Mouse (Mus musculus) heart, embryonic 10.5 days (tissue): Measurements from ENCODE around the gene Vopp1. TPM values are rescaled to one million over a fixed set of nuclear protein-coding genes. Genes with fewer than 3 reads are reported as not detected.
"Not testable (repeated sequence)": the region's sequence is repeated elsewhere in the genome, so short reads cannot be mapped to it uniquely, and the experiment has no call there.

ENCODE experiments used
- DNase-seq: peaks from one replicate; pipeline ENCODE4 v3.0.0-alpha.2; 2017; ENCODE audit warnings: low spot score
- H3K27ac ChIP-seq: fragments of 300-500 bp; sonication (generic); 2 replicates; pipeline ENCODE4 v1.5.1; 2016; ENCODE audit warnings: mild to moderate bottlenecking
- H3K27me3 ChIP-seq: fragments of 300-500 bp; sonication (generic); 2 replicates; pipeline ENCODE4 v1.6.1; 2016; ENCODE audit warnings: mild to moderate bottlenecking; ENCODE audit not compliant: poor library complexity, insufficient read depth, severe bottlenecking
- H3K36me3 ChIP-seq: fragments of 300-500 bp; sonication (generic); 2 replicates; pipeline ENCODE4 v1.6.1; 2016; ENCODE audit warnings: mild to moderate bottlenecking, moderate library complexity
- H3K4me1 ChIP-seq: fragments of 300-500 bp; sonication (generic); 2 replicates; pipeline ENCODE4 v1.6.1; 2016; ENCODE audit warnings: mild to moderate bottlenecking
- H3K4me3 ChIP-seq: fragments of 300-500 bp; sonication (generic); 2 replicates; pipeline ENCODE4 v1.5.1; 2016; ENCODE audit warnings: mild to moderate bottlenecking, moderate library complexity
- H3K9me3 ChIP-seq: fragments of 300-500 bp; sonication (generic); 2 replicates; pipeline ENCODE4 v1.6.1; 2016; ENCODE audit warnings: mild to moderate bottlenecking, moderate library complexity
- WGBS: fragments of 180-500 bp; shearing (Covaris S2); methylation state at CpG from one replicate; pipeline ENCODE4 v1.1.7; 2016; 5-methylcytosine and 5-hydroxymethylcytosine counted together
- polyA plus RNA-seq: library from polyadenylated mRNA; unstranded; fragments of >200 nt; fragmentation: Nextera tagmentation; extraction: Ambion mirVana; gene quantifications from 2 replicates; pipeline ENCODE4 v1.2.1, GENCODE M21; 2016

Vopp1 gene
- polyA plus RNA-seq = 37.0 and 39.1 TPM in 2 replicates

DNA sequence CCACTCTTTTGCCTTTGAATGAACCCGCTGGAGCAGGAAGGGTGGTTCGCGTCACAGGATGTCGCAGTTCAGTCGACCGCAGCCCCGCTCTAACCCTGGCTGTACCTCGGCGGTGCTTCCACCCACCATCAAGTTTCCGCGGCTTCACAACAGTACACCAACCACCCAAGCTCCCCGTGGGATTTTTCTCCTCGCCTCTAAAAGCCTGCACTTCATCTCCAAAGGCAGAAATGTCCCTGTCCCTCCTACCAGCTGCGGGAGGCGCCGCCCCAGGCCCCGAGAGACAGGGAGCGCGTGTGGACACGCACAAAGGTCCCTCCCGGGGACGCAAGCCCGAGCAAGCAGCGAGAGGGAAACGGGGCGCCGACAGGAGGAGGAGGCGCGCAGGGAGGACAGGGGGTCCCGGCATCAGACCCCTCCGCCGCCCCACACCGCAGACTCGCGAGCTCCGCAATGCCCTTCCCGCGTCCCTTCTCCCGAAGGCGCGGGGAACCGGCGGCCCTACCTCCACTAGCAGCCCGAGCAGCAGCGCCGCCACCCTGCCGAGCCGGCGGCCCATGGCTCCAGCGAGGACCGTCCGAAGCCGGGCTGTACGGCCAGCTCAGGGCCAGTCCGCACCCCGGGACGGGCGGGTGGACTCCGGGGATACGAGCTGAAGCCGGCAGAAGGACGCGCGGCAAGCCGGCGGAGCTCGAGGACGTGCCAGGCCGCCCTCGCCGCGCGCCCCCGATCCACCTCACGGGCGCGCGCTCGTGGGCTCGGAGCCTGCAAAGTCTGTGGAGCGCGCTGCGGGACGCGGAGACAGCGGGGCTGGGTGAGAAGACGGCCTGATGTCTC lies at the start of gene Vopp1:
Gene Vopp1, minus strand, starts transcription at position 738 of the 837 bp plus-strand sequence.
- H3K9me3 ChIP-seq = no peaks in the 10 kb centered on the region
- H3K4me1 ChIP-seq = no peaks in the 10 kb centered on the region
- peak within 1 kb of the TSS; percentile 99 for H3K27ac ChIP-seq
- H3K27me3 ChIP-seq = no peaks in the 10 kb centered on the region
- WGBS = under 1% methylated on average over 85 of the region's 87 CpGs
- peak; percentile 81 for DNase-seq
- peak within 1 kb of the TSS; percentile 98 for H3K4me3 ChIP-seq
- no peaks in the 10 kb centered on the region for H3K36me3 ChIP-seq

- no peaks in the 10 kb centered on the region for H3K27me3 ChIP-seq
- no peak overlapping the region for H3K4me3 ChIP-seq
- no peak overlapping the region; the same call in 1 of the 2 replicates for H3K27ac ChIP-seq
- H3K36me3 ChIP-seq = no peaks in the 10 kb centered on the region
- no peaks in the 10 kb centered on the region for H3K9me3 ChIP-seq
- no peaks in the 10 kb centered on the region for H3K4me1 ChIP-seq
- 51% methylated on average over 6 of the region's 6 CpGs for WGBS
- no peak for DNase-seq
Measured at GRCm38 (mm10) chr6:57859043-57860042, 34.4 kb upstream of the Vopp1 start.

DNA sequence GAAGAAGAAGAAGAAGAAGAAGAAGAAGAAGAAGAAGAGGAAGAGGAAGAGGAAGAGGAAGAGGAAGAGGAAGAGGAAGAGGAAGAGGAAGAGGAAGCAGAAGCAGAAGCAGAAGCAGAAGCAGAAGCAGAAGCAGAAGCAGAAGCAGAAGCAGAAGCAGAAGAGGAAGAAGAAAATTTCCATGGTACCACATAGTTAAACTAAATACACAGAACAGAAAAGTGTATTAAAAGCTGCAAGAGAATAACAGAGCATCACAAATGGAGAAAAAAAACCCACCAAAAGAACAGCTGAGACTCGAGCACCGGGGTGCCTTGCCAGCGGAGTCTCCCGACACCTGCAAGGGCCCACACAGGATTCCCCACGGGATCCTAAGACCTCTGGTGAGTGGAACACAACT lies 26.2 kb upstream of the Vopp1 start:
- H3K27ac ChIP-seq, H3K4me3 ChIP-seq, H3K4me1 ChIP-seq, DNase-seq, H3K27me3 ChIP-seq, H3K9me3 ChIP-seq, H3K36me3 ChIP-seq: not testable (repeated sequence)
- 85% methylated on average over 5 of the region's 5 CpGs for WGBS

DNA sequence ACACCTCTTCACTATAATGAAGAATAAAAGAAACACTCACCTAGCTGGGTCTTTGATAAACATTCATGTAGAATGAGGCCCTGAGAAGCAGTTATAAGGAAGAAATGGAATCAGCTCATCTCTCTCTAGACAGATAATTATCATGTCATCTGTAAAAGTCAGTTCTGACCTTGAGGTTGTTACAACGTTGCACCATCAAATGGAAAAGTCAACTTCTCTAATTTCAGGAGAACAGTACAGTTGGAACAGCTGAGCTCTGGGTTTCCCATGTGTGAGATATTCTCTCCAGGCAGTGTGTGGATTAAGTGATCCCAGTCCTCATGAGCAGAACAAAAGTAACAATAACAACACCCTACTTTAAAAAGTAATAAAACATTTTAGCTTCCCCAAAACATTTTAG lies 25.3 kb upstream of the Vopp1 start, which contains the start of gene Vmn1r21:
Gene Vmn1r21, minus strand, starts transcription at position 58 of the 400 bp plus-strand sequence.
- Histone ChIP-seq H3K27me3 (no peaks in the 10 kb centered on the region), H3K4me1 (no peaks in the 10 kb centered on the region), H3K9me3 (no peaks in the 10 kb centered on the region), H3K27ac (no peak within 1 kb of the TSS), H3K36me3 (no peaks in the 10 kb centered on the region), H3K4me3 (no peak within 1 kb of the TSS)
- 76% methylated on average over 1 of the region's 1 CpGs for WGBS
- no peak for DNase-seq

- no peaks in the 10 kb centered on the region for H3K27me3 ChIP-seq
- no peaks in the 10 kb centered on the region for H3K36me3 ChIP-seq
- H3K27ac ChIP-seq = no peak overlapping the region
- no peaks in the 10 kb centered on the region for H3K4me1 ChIP-seq
- H3K4me3 ChIP-seq = no peak overlapping the region
- 73% methylated on average over 2 of the region's 2 CpGs for WGBS
- H3K9me3 ChIP-seq = no peaks in the 10 kb centered on the region
- DNase-seq = no peak
Measured at GRCm38 (mm10) chr6:57839693-57840408, 14.9 kb upstream of the Vopp1 start.

GRCm38 (mm10) chr6:57825259-57825715 lies 328 bp upstream of the Vopp1 start:
- Histone ChIP-seq H3K27me3 (no peaks in the 10 kb centered on the region), H3K4me3 (peak overlapping the region; percentile 98), H3K4me1 (no peaks in the 10 kb centered on the region), H3K36me3 (no peaks in the 10 kb centered on the region), H3K9me3 (no peaks in the 10 kb centered on the region), H3K27ac (peak overlapping the region; percentile 99)
- DNase-seq = no peak
- WGBS = 3% methylated on average over 5 of the region's 5 CpGs

DNA sequence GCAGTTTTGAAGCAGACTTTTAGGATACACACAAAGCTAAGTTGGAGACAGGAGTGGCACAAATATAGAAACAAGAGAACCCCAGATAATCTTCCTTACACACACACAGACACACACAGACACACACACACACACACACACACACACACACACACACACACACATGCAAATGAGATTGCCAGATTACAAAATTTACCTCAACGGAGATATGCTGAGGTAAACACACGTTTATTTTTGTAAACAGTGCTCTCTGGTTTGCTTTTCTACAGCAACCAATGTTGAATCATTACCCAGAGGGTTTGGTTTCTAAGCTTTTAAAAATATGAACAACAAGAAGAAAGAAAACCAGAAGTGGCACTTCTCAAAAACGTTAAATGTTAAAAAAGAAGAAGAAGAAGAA lies 1.5 kb downstream of the Vopp1 start:
- no peaks in the 10 kb centered on the region for H3K9me3 ChIP-seq
- H3K4me1 ChIP-seq = no peaks in the 10 kb centered on the region
- peak overlapping the region; percentile 38; the same call in 1 of the 2 replicates for H3K27ac ChIP-seq
- peak overlapping the region; percentile 98 for H3K4me3 ChIP-seq
- 39% methylated on average over 3 of the region's 3 CpGs for WGBS
- no peak for DNase-seq
- no peaks in the 10 kb centered on the region for H3K27me3 ChIP-seq
- H3K36me3 ChIP-seq = no peaks in the 10 kb centered on the region

DNA sequence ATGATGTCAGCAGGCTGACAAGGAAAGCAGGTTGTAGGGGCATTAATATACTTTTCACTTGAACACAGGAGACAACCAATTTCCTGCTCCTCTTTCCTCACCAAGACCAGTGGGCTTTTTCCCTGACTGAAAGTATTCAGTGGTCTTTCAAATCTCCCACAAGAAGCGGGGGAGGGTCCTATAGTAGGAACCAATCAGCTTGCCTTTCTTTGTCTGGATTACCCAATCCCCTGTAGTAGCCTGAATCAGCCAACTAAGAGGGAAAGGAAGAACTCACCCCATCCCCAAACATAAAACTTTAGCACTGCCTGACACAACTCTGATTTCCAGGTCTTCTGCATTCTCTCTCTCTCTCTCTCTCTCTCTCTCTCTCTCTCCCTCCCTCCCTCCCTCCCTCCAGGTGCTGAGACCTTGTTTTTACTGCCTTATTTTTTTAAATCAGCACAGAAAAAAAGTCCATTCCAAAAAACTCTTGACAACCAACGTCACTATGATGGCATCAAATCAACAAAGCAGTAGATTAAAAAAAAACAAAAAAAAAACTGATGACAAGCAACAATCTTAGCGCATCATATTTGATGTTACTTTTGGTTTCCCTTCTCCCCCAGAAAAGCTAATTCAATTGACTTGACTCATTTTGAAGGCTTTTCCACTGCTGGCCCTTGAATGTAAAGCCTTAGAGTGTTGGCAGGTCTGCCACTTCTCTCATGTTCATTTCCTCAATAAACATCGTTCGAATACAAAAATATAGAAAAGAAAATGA lies 2.1 kb downstream of the Vopp1 start:
- DNase-seq = no peak
- no peaks in the 10 kb centered on the region for H3K36me3 ChIP-seq
- H3K4me1 ChIP-seq = no peaks in the 10 kb centered on the region
- no peak overlapping the region; the same call in 1 of the 2 replicates for H3K4me3 ChIP-seq
- 76% methylated on average over 5 of the region's 5 CpGs for WGBS
- H3K27me3 ChIP-seq = no peaks in the 10 kb centered on the region
- H3K27ac ChIP-seq = peak overlapping the region; percentile 42
- no peaks in the 10 kb centered on the region for H3K9me3 ChIP-seq

- Histone ChIP-seq H3K9me3 (no peaks in the 10 kb centered on the region), H3K4me1 (no peaks in the 10 kb centered on the region), H3K4me3 (no peak overlapping the region), H3K36me3 (no peaks in the 10 kb centered on the region), H3K27ac (no peak overlapping the region), H3K27me3 (no peaks in the 10 kb centered on the region)
- no peak for DNase-seq
- WGBS = 85% methylated on average over 2 of the region's 2 CpGs
Measured at GRCm38 (mm10) chr6:57814436-57814940, 10.5 kb downstream of the Vopp1 start.

GRCm38 (mm10) chr6:57811748-57812730 lies 12.9 kb downstream of the Vopp1 start:
- H3K4me3 ChIP-seq = no peak overlapping the region
- H3K27ac ChIP-seq = no peak overlapping the region
- DNase-seq = no peak
- H3K9me3 ChIP-seq = no peaks in the 10 kb centered on the region
- no peaks in the 10 kb centered on the region for H3K27me3 ChIP-seq
- 79% methylated on average over 3 of the region's 3 CpGs for WGBS
- H3K36me3 ChIP-seq = peaks cover 5% of the 10 kb centered on the region; the same call in 1 of the 2 replicates
- no peaks in the 10 kb centered on the region for H3K4me1 ChIP-seq
